Mouse (Mus musculus) liver, embryonic 16.5 days (tissue): ENCODE measurements around the gene Dffb. TPM values are rescaled to one million over a fixed set of nuclear protein-coding genes. Genes with fewer than 3 reads are reported as not detected.

Experiments used
- ATAC-seq: fragments of 200-750 bp; cut with Nextera tagmentation; 2 replicates; pipeline ENCODE4 v1.8.0; 2017; ENCODE audit warnings: low read depth, mild to moderate bottlenecking, moderate number of reproducible peaks, moderate library complexity
- H3K27ac ChIP-seq: fragments of 300-500 bp; sonication (generic); 2 replicates; pipeline ENCODE4 v1.5.1; 2014; ENCODE audit warnings: mild to moderate bottlenecking, low read length
- H3K27me3 ChIP-seq: fragments of 300-500 bp; sonication (generic); 2 replicates; pipeline ENCODE4 v1.6.1; 2014; ENCODE audit warnings: low read depth, low read length, mixed read lengths; ENCODE audit not compliant: control insufficient read depth, insufficient read depth
- H3K36me3 ChIP-seq: fragments of 300-500 bp; sonication (generic); 2 replicates; pipeline ENCODE4 v1.6.1; 2014; ENCODE audit warnings: mild to moderate bottlenecking; ENCODE audit not compliant: control insufficient read depth, insufficient read depth
- H3K4me1 ChIP-seq: fragments of 300-500 bp; sonication (generic); 2 replicates; pipeline ENCODE4 v1.6.1; 2014; ENCODE audit warnings: low read depth, low read length, mixed read lengths; ENCODE audit not compliant: control insufficient read depth
- H3K4me2 ChIP-seq: fragments of 300-500 bp; sonication (generic); 2 replicates; pipeline ENCODE4 v1.6.1; 2014; ENCODE audit warnings: low read depth, low read length, mixed read lengths
- H3K4me3 ChIP-seq: fragments of 300-500 bp; sonication (generic); 2 replicates; pipeline ENCODE4 v1.5.1; 2014; ENCODE audit warnings: low read depth, mild to moderate bottlenecking, low read length
- H3K9ac ChIP-seq: fragments of 300-500 bp; sonication (generic); 2 replicates; pipeline ENCODE4 v1.6.1; 2014; ENCODE audit warnings: low read depth, low read length
- H3K9me3 ChIP-seq: fragments of 300-500 bp; sonication (generic); replicated peaks from 2 replicates; pipeline ENCODE4 v1.6.1; 2016; ENCODE audit warnings: low read length; ENCODE audit not compliant: control insufficient read depth
- WGBS: fragments of 180-500 bp; shearing (Covaris S2); extraction: QIAGEN DNeasy Blood & Tissue Kit; methylation state at CpG from one replicate; pipeline ENCODE4 v1.1.7; 2014; ENCODE audit not compliant: insufficient replicate concordance; 5-methylcytosine and 5-hydroxymethylcytosine counted together
- polyA plus RNA-seq: library from polyadenylated mRNA; unstranded; fragments of >200 nt; fragmentation: Nextera tagmentation; extraction: Ambion mirVana; gene quantifications from 2 replicates; pipeline ENCODE4 v1.2.1, GENCODE M21; 2015

The Dffb gene
- polyA plus RNA-seq, 1 experiment from 2014 or later, result 6.7 TPM

- Histone ChIP-seq H3K27me3 (peaks cover 5% of the 10 kb centered on the region; the same call in 1 of the 2 replicates), H3K4me1 (no peaks in the 10 kb centered on the region; the same call in 1 of the 2 replicates), H3K4me2 (no peak overlapping the region), H3K9me3 (no peaks in the 10 kb centered on the region), H3K27ac (no peak overlapping the region), H3K36me3 (no peaks in the 10 kb centered on the region), H3K4me3 (no peak overlapping the region), H3K9ac (no peak overlapping the region)
- ATAC-seq, result no peak
- 38% methylated on average over 5 of the region's 5 CpGs for WGBS
Measured at GRCm38 (mm10) chr4:153951692-153952091, 23.2 kb downstream of the Dffb start.

- Histone ChIP-seq H3K4me3 (no peak overlapping the region), H3K4me1 (no peaks in the 10 kb centered on the region)
- WGBS, result 45% methylated on average over 3 of the region's 3 CpGs
Measured at GRCm38 (mm10) chr4:153951150-153951549, 23.8 kb downstream of the Dffb start.

GRCm38 (mm10) chr4:153950372-153950771 lies 24.6 kb downstream of the Dffb start:
- H3K9ac ChIP-seq, result no peak overlapping the region
- H3K36me3 ChIP-seq, result no peaks in the 10 kb centered on the region
- no peak overlapping the region for H3K4me2 ChIP-seq
- 47% methylated on average over 2 of the region's 2 CpGs for WGBS
- H3K27ac ChIP-seq, result no peak overlapping the region
- H3K4me3 ChIP-seq, result no peak overlapping the region
- peaks cover 5% of the 10 kb centered on the region; the same call in 1 of the 2 replicates for H3K27me3 ChIP-seq
- H3K9me3 ChIP-seq, result no peaks in the 10 kb centered on the region
- ATAC-seq, result no peak
- no peaks in the 10 kb centered on the region for H3K4me1 ChIP-seq

More at GRCm38 (mm10) chr4:153951150-153951549, 23.8 kb downstream of the Dffb start:
- H3K27me3 ChIP-seq, result peaks cover 5% of the 10 kb centered on the region; the same call in 1 of the 2 replicates
- no peaks in the 10 kb centered on the region for H3K36me3 ChIP-seq
- no peaks in the 10 kb centered on the region for H3K9me3 ChIP-seq
- no peak overlapping the region for H3K9ac ChIP-seq
- H3K27ac ChIP-seq, result no peak overlapping the region
- no peak overlapping the region for H3K4me2 ChIP-seq
- no peak for ATAC-seq

GRCm38 (mm10) chr4:153945741-153946140 lies 29.2 kb downstream of the Dffb start:
- H3K4me3 ChIP-seq, result no peak overlapping the region
- no peak overlapping the region for H3K9ac ChIP-seq
- H3K36me3 ChIP-seq, result no peaks in the 10 kb centered on the region
- H3K4me2 ChIP-seq, result no peak overlapping the region
- no peak overlapping the region for H3K27ac ChIP-seq
- no peaks in the 10 kb centered on the region for H3K4me1 ChIP-seq
- 57% methylated on average over 6 of the region's 6 CpGs for WGBS
- H3K9me3 ChIP-seq, result no peaks in the 10 kb centered on the region
- H3K27me3 ChIP-seq, result no peaks in the 10 kb centered on the region
- no peak for ATAC-seq

GRCm38 (mm10) chr4:153944261-153944660 lies 30.7 kb downstream of the Dffb start:
- Histone ChIP-seq H3K36me3 (no peaks in the 10 kb centered on the region), H3K9ac (no peak overlapping the region), H3K9me3 (no peaks in the 10 kb centered on the region), H3K4me2 (no peak overlapping the region), H3K27me3 (no peaks in the 10 kb centered on the region), H3K4me1 (no peaks in the 10 kb centered on the region), H3K4me3 (no peak overlapping the region), H3K27ac (no peak overlapping the region)
- WGBS, result 49% methylated on average over 6 of the region's 6 CpGs
- no peak for ATAC-seq

- Histone ChIP-seq H3K4me2 (no peak overlapping the region), H3K9ac (no peak overlapping the region), H3K36me3 (no peaks in the 10 kb centered on the region), H3K4me1 (no peaks in the 10 kb centered on the region), H3K4me3 (no peak overlapping the region), H3K27ac (no peak overlapping the region), H3K9me3 (no peaks in the 10 kb centered on the region), H3K27me3 (no peaks in the 10 kb centered on the region)
- 27% methylated on average over 4 of the region's 4 CpGs for WGBS
- no peak for ATAC-seq
Measured at GRCm38 (mm10) chr4:153943243-153943642, 31.7 kb downstream of the Dffb start.

- Histone ChIP-seq H3K9me3 (no peaks in the 10 kb centered on the region), H3K9ac (no peak overlapping the region), H3K27ac (no peak overlapping the region), H3K4me3 (no peak overlapping the region), H3K4me1 (no peaks in the 10 kb centered on the region), H3K36me3 (no peaks in the 10 kb centered on the region), H3K27me3 (no peaks in the 10 kb centered on the region), H3K4me2 (no peak overlapping the region)
- no peak for ATAC-seq
- WGBS, result 62% methylated on average over 4 of the region's 4 CpGs
Measured at GRCm38 (mm10) chr4:153929921-153930320, 45.0 kb downstream of the Dffb start.

- no peak for ATAC-seq
- 56% methylated on average over 10 of the region's 10 CpGs for WGBS
- Histone ChIP-seq H3K36me3 (no peaks in the 10 kb centered on the region), H3K4me2 (no peak overlapping the region), H3K27me3 (no peaks in the 10 kb centered on the region), H3K27ac (no peak overlapping the region), H3K9ac (no peak overlapping the region), H3K9me3 (no peaks in the 10 kb centered on the region), H3K4me1 (no peaks in the 10 kb centered on the region), H3K4me3 (no peak overlapping the region)
Measured at GRCm38 (mm10) chr4:153929425-153929824, 45.5 kb downstream of the Dffb start.

- H3K4me2 ChIP-seq, result no peak overlapping the region
Measured at GRCm38 (mm10) chr4:153928772-153929299, 46.1 kb downstream of the Dffb start.

More at GRCm38 (mm10) chr4:153928772-153929299, 46.1 kb downstream of the Dffb start:
- H3K4me1 ChIP-seq, result no peaks in the 10 kb centered on the region
- H3K9ac ChIP-seq, result no peak overlapping the region
- H3K36me3 ChIP-seq, result no peaks in the 10 kb centered on the region
- no peak overlapping the region for H3K27ac ChIP-seq
- H3K4me3 ChIP-seq, result no peak overlapping the region
- ATAC-seq, result no peak
- no peaks in the 10 kb centered on the region for H3K27me3 ChIP-seq
- no peaks in the 10 kb centered on the region for H3K9me3 ChIP-seq
- WGBS, result 67% methylated on average over 11 of the region's 11 CpGs
